Mouse (Mus musculus) lung, embryonic 15.5 days (tissue): ENCODE measurements around the gene R3hdml. TPM values are rescaled to one million over a fixed set of nuclear protein-coding genes. Genes with fewer than 3 reads are reported as not detected.

Source experiments
- ATAC-seq: fragments of 200-750 bp; cut with Nextera tagmentation; 2 replicates; pipeline ENCODE4 v1.8.0; 2017; ENCODE audit warnings: moderate number of reproducible peaks, borderline replicate concordance; ENCODE audit not compliant: low FRiP score, low TSS enrichment; ENCODE audit errors: extremely low read depth
- H3K27ac ChIP-seq: fragments of 300-500 bp; sonication (generic); 2 replicates; pipeline ENCODE4 v1.5.1; 2015; ENCODE audit warnings: moderate library complexity, mild to moderate bottlenecking, inconsistent platforms
- H3K27me3 ChIP-seq: fragments of 300-500 bp; sonication (generic); 2 replicates; pipeline ENCODE4 v1.6.1; 2015; ENCODE audit warnings: inconsistent platforms
- H3K36me3 ChIP-seq: fragments of 300-500 bp; sonication (generic); 2 replicates; pipeline ENCODE4 v1.6.1; 2015; ENCODE audit warnings: inconsistent platforms
- H3K4me1 ChIP-seq: fragments of 300-500 bp; sonication (generic); 2 replicates; pipeline ENCODE4 v1.6.1; 2015; ENCODE audit warnings: inconsistent platforms
- H3K4me2 ChIP-seq: fragments of 300-500 bp; sonication (generic); 2 replicates; pipeline ENCODE4 v1.6.1; 2015; ENCODE audit warnings: inconsistent platforms, mild to moderate bottlenecking, moderate library complexity
- H3K4me3 ChIP-seq: fragments of 300-500 bp; sonication (generic); 2 replicates; pipeline ENCODE4 v1.5.1; 2015; ENCODE audit warnings: mild to moderate bottlenecking, inconsistent platforms
- H3K9ac ChIP-seq: fragments of 300-500 bp; sonication (generic); 2 replicates; pipeline ENCODE4 v1.6.1; 2015; ENCODE audit warnings: inconsistent platforms
- H3K9me3 ChIP-seq: fragments of 300-500 bp; sonication (generic); 2 replicates; pipeline ENCODE4 v1.6.1; 2016; ENCODE audit warnings: inconsistent platforms
- whole genome bisulfite sequencing: fragments of 180-500 bp; shearing (Covaris S2); methylation state at CpG from one replicate; pipeline ENCODE4 v1.1.7; 2015; 5-methylcytosine and 5-hydroxymethylcytosine counted together
- polyA plus RNA-seq: library from polyadenylated mRNA; unstranded; fragments of >200 nt; fragmentation: Nextera tagmentation; extraction: Ambion mirVana; gene quantifications from 2 replicates; pipeline ENCODE4 v1.2.1, GENCODE M21; 2015

R3hdml gene
- polyA plus RNA-seq, 1 experiment from 2014 or later = 0.14 TPM

- H3K9me3 ChIP-seq = no peaks in the 10 kb centered on the region
- no peak overlapping the region for H3K27ac ChIP-seq
- no peak overlapping the region for H3K9ac ChIP-seq
- no peak overlapping the region for H3K4me2 ChIP-seq
- 88% methylated on average over 10 of the region's 10 CpGs for WGBS
- no peaks in the 10 kb centered on the region for H3K36me3 ChIP-seq
- no peaks in the 10 kb centered on the region for H3K4me1 ChIP-seq
- no peak overlapping the region for H3K4me3 ChIP-seq
- ATAC-seq = no peak
- no peaks in the 10 kb centered on the region for H3K27me3 ChIP-seq
Observed at GRCm38 (mm10) chr2:163542674-163543073, 50.6 kb downstream of the R3hdml start.

GRCm38 (mm10) chr2:163546623-163547318, 54.7 kb downstream of the R3hdml start:
- H3K9me3 ChIP-seq = no peaks in the 10 kb centered on the region
- no peak overlapping the region for H3K27ac ChIP-seq
- ATAC-seq = no peak
- no peaks in the 10 kb centered on the region for H3K36me3 ChIP-seq
- no peaks in the 10 kb centered on the region for H3K4me1 ChIP-seq
- H3K9ac ChIP-seq = no peak overlapping the region
- H3K4me3 ChIP-seq = no peak overlapping the region
- no peak overlapping the region for H3K4me2 ChIP-seq
- 64% methylated on average over 14 of the region's 14 CpGs for WGBS
- no peaks in the 10 kb centered on the region for H3K27me3 ChIP-seq

GRCm38 (mm10) chr2:163548822-163549221, 56.7 kb downstream of the R3hdml start:
- Histone ChIP-seq H3K9me3 (no peaks in the 10 kb centered on the region), H3K36me3 (no peaks in the 10 kb centered on the region), H3K4me2 (no peak overlapping the region), H3K9ac (no peak overlapping the region), H3K4me3 (no peak overlapping the region), H3K4me1 (no peaks in the 10 kb centered on the region), H3K27me3 (no peaks in the 10 kb centered on the region), H3K27ac (no peak overlapping the region)
- no peak for ATAC-seq
- WGBS = 61% methylated on average over 6 of the region's 6 CpGs

- Histone ChIP-seq H3K27me3 (no peaks in the 10 kb centered on the region), H3K4me2 (no peak overlapping the region), H3K9me3 (no peaks in the 10 kb centered on the region), H3K9ac (no peak overlapping the region), H3K27ac (no peak overlapping the region), H3K36me3 (no peaks in the 10 kb centered on the region), H3K4me1 (no peaks in the 10 kb centered on the region), H3K4me3 (no peak overlapping the region)
- ATAC-seq = no peak
- WGBS = 54% methylated on average over 6 of the region's 6 CpGs
Observed at GRCm38 (mm10) chr2:163549786-163550185, 57.7 kb downstream of the R3hdml start.

Other genes starting within 250 kb of the R3hdml start
- gene Jph2, start 94.3 kb upstream of the R3hdml start, polyA plus RNA-seq = 6.9 and 7.7 TPM in 2 replicates
- gene Oser1, start 67.6 kb upstream of the R3hdml start, polyA plus RNA-seq = 90.1 and 94.5 TPM in 2 replicates
- 0.62 and 1.3 TPM in 2 replicates for gene Gdap1l1, start 53.8 kb upstream of the R3hdml start, polyA plus RNA-seq
- gene Fitm2, start 19.7 kb upstream of the R3hdml start, polyA plus RNA-seq = 9.7 and 10.1 TPM in 2 replicates
- 0.07 and 0.09 TPM in 2 replicates for gene Hnf4a, start 14.5 kb downstream of the R3hdml start, polyA plus RNA-seq
- 29.7 and 30.4 TPM in 2 replicates for gene Ttpal, start 110.0 kb downstream of the R3hdml start, polyA plus RNA-seq
- gene Serinc3, start 152.8 kb downstream of the R3hdml start, polyA plus RNA-seq = 55.8 and 59.1 TPM in 2 replicates
- 134 TPM in 2 replicates for gene Pkig, start 166.1 kb downstream of the R3hdml start, polyA plus RNA-seq